Mouse (Mus musculus) forebrain, postnatal 0 days (tissue): ENCODE data around the gene Ppp2r5b. TPM values are rescaled to one million over a fixed set of nuclear protein-coding genes. Genes with fewer than 3 reads are reported as not detected.

Experiments
- ATAC-seq: fragments of 200-750 bp; cut with Nextera tagmentation; 2 replicates; pipeline ENCODE4 v1.8.0; 2017; ENCODE audit warnings: mild to moderate bottlenecking, moderate library complexity
- DNase-seq: peaks from one replicate; pipeline ENCODE4 v3.0.0-alpha.2; 2015
- H3K27ac ChIP-seq: fragments of 300-500 bp; sonication (generic); 2 replicates; pipeline ENCODE4 v1.5.1; 2014; ENCODE audit warnings: low read depth, mild to moderate bottlenecking, antibody characterized with exemption, low read length, moderate library complexity, mixed read lengths
- H3K27me3 ChIP-seq: fragments of 300-500 bp; sonication (generic); 2 replicates; pipeline ENCODE4 v1.6.1; 2014; ENCODE audit warnings: mild to moderate bottlenecking, low read length, mixed read lengths; ENCODE audit not compliant: insufficient read depth
- H3K36me3 ChIP-seq: fragments of 300-500 bp; sonication (generic); 2 replicates; pipeline ENCODE4 v1.6.1; 2014; ENCODE audit warnings: mild to moderate bottlenecking, moderate library complexity; ENCODE audit not compliant: insufficient read depth
- H3K4me1 ChIP-seq: fragments of 300-500 bp; sonication (generic); 2 replicates; pipeline ENCODE4 v1.6.1; 2014; ENCODE audit warnings: antibody characterized with exemption; ENCODE audit not compliant: insufficient read depth
- H3K4me2 ChIP-seq: fragments of 300-500 bp; sonication (generic); 2 replicates; pipeline ENCODE4 v1.6.1; 2014; ENCODE audit warnings: low read depth, mild to moderate bottlenecking, moderate library complexity
- H3K4me3 ChIP-seq: fragments of 300-500 bp; sonication (generic); 2 replicates; pipeline ENCODE4 v1.5.1; 2014; ENCODE audit warnings: low read depth, low read length, mixed read lengths
- H3K9ac ChIP-seq: fragments of 300-500 bp; sonication (generic); 2 replicates; pipeline ENCODE4 v1.6.1; 2014; ENCODE audit warnings: mild to moderate bottlenecking
- H3K9me3 ChIP-seq: fragments of 300-500 bp; sonication (generic); 2 replicates; pipeline ENCODE4 v1.6.1; 2016; ENCODE audit warnings: low read length
- CTCF ChIP-seq: sonication (generic); IDR thresholded peaks from 2 replicates; pipeline ENCODE4 v1.5.1; 2016; ENCODE audit warnings: antibody characterized with exemption, control low read depth, low read depth
- WGBS: fragments of 180-500 bp; shearing (Covaris S2); extraction: QIAGEN DNeasy Blood & Tissue Kit; methylation state at CpG from one replicate; pipeline ENCODE4 v1.1.7; 2014; 5-methylcytosine and 5-hydroxymethylcytosine counted together
- polyA plus RNA-seq: library from polyadenylated mRNA; unstranded; fragments of >200 nt; fragmentation: Nextera tagmentation; extraction: Ambion mirVana; gene quantifications from 2 replicates; pipeline ENCODE4 v1.2.1, GENCODE M21; 2015
- total RNA-seq: library from RNA; depleted of rRNA; stranded (reverse); fragments of >200 nt; gene quantifications from 2 replicates; pipeline ENCODE4 v1.2.3, GENCODE M21; 2014

Gene Ppp2r5b
- total and polyA plus RNA-seq, 2 experiments from 2014 or later, result 159 to 203 TPM

GRCm38 (mm10) chr19:6279481-6280144 lies 43.9 kb upstream of the Ppp2r5b start:
- H3K27me3 ChIP-seq, result no peaks in the 10 kb centered on the region
- DNase-seq (no peak), ATAC-seq (no peak)
- H3K4me3 ChIP-seq, result no peak overlapping the region
- peak overlapping the region; percentile 19 for H3K9ac ChIP-seq
- peaks cover 28% of the 10 kb centered on the region for H3K4me1 ChIP-seq
- H3K4me2 ChIP-seq, result peak overlapping the region; percentile 96
- no peaks in the 10 kb centered on the region for H3K9me3 ChIP-seq
- H3K27ac ChIP-seq, result no peak overlapping the region
- 85% methylated on average over 6 of the region's 6 CpGs for WGBS
- H3K36me3 ChIP-seq, result peaks cover 38% of the 10 kb centered on the region
- TF ChIP-seq CTCF, result no peak

DNA sequence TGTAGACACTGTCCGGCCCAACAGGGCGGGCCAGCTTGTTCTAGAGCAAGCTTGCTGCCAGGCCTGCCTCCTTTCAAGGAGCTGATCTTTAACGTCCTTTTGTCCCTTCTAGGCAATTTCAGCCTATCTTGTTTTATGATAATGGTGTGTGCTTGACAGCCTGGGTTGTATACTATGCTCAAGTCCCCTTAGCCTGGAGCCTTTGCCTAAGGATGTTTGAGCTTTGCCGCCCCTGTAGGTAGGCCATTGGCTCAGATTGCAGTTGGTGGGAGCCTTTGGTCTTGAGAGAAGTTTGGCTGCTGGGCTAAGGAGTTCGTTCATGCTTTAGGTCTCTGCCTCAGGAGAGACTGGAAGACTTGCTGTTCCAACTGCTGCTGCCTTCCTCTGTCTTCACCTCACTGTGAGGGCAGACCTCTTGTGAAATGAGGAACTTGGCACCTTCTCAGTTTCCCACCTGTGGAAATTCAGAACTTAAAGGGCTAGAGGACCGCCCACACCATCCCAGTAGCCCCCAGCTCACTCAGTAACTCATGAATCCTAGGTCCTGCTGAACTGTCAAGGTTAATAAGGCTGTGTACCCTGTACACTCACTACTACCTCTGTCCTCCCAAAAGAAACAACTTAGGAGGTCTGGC lies 42.9 kb upstream of the Ppp2r5b start:
- peaks cover 28% of the 10 kb centered on the region for H3K4me1 ChIP-seq
- no peak overlapping the region for H3K27ac ChIP-seq
- DNase-seq (no peak), ATAC-seq (no peak)
- TF ChIP-seq CTCF, result no peak
- WGBS, result 37% methylated on average over 6 of the region's 6 CpGs
- H3K36me3 ChIP-seq, result peaks cover 30% of the 10 kb centered on the region
- peak overlapping the region; percentile 77 for H3K9ac ChIP-seq
- H3K27me3 ChIP-seq, result no peaks in the 10 kb centered on the region
- H3K9me3 ChIP-seq, result no peaks in the 10 kb centered on the region
- H3K4me2 ChIP-seq, result peak overlapping the region; percentile 96
- H3K4me3 ChIP-seq, result peak overlapping the region; percentile 85

- Histone ChIP-seq H3K9ac (peak overlapping the region; percentile 77), H3K4me2 (peak overlapping the region; percentile 96), H3K36me3 (peaks cover 23% of the 10 kb centered on the region), H3K9me3 (no peaks in the 10 kb centered on the region), H3K27me3 (no peaks in the 10 kb centered on the region), H3K4me1 (peaks cover 28% of the 10 kb centered on the region), H3K4me3 (peak overlapping the region; percentile 85), H3K27ac (no peak overlapping the region)
- ATAC-seq (no peak), DNase-seq (no peak)
- 4% methylated on average over 10 of the region's 10 CpGs for WGBS
- TF ChIP-seq CTCF, result no peak
Measured at GRCm38 (mm10) chr19:6277661-6278438, 42.2 kb upstream of the Ppp2r5b start.

DNA sequence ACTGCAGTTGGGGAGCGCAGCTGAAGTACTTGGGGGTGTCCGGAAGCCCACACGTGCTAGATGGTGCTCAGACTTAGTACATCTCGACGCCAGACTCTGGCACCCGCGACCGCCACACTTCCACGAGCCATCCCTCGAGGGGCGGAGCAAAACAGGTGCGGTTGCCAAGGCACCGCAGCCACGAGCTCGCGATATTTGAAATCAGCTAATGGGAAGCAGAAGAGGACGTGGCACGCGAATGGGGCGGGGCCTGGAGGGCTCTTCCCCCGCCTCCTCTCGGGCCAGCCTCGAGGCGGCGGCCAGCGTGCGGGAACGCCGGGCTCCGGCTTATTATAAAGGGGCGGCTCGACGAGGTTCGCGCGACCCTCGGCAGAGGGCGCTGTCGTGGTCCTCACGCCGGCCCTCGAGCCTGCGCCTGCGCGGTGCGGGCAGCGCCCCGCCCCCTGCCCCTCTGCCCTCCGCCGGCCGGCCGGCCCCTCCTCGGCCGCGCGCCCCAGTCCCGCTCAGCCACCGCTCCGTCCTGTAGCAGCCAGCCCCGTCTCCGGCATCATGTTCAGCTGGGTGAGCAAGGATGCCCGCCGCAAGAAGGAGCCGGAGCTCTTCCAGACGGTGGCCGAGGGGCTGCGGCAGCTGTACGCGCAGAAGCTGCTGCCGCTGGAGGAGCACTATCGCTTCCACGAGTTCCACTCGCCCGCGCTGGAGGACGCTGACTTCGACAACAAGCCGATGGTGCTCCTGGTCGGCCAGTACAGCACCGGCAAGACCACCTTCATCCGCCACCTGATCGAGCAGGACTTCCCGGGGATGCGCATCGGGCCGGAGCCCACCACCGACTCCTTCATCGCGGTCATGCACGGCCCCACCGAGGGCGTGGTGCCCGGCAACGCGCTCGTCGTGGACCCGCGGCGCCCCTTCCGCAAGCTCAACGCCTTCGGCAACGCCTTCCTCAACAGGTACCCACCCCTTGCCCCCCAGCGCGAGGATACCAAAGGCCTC lies 41.1 kb upstream of the Ppp2r5b start, which contains the start of gene Ehd1:
Gene Ehd1 (plus strand): TSS at position 300 of the 996 bp plus-strand sequence.
- Histone ChIP-seq H3K27me3 (no peaks in the 10 kb centered on the region), H3K4me1 (peaks cover 28% of the 10 kb centered on the region), H3K9ac (peak within 1 kb of the TSS; percentile 77), H3K9me3 (no peaks in the 10 kb centered on the region), H3K36me3 (peaks cover 11% of the 10 kb centered on the region), H3K27ac (peak within 1 kb of the TSS; percentile 82), H3K4me2 (peak within 1 kb of the TSS; percentile 96), H3K4me3 (peak within 1 kb of the TSS; percentile 85)
- peak; percentile 64 for TF ChIP-seq CTCF
- DNase-seq (peak; percentile 99), ATAC-seq (peak; percentile 97)
- 1% methylated on average over 105 of the region's 106 CpGs for WGBS

GRCm38 (mm10) chr19:6275740-6276389 lies 40.2 kb upstream of the Ppp2r5b start:
- no peak; the same call in 1 of the 2 replicates for ATAC-seq
- H3K27ac ChIP-seq, result peak overlapping the region; percentile 73
- H3K36me3 ChIP-seq, result peaks cover 3% of the 10 kb centered on the region; the same call in 1 of the 2 replicates
- no peaks in the 10 kb centered on the region for H3K9me3 ChIP-seq
- peaks cover 28% of the 10 kb centered on the region for H3K4me1 ChIP-seq
- H3K4me3 ChIP-seq, result peak overlapping the region; percentile 85
- H3K9ac ChIP-seq, result peak overlapping the region; percentile 77
- DNase-seq, result no peak
- peak; percentile 32 for TF ChIP-seq CTCF
- WGBS, result 9% methylated on average over 15 of the region's 15 CpGs
- H3K27me3 ChIP-seq, result no peaks in the 10 kb centered on the region
- peak overlapping the region; percentile 96 for H3K4me2 ChIP-seq
